Mouse (Mus musculus): ENCODE data around the gene A930033H14Rik.

DNA sequence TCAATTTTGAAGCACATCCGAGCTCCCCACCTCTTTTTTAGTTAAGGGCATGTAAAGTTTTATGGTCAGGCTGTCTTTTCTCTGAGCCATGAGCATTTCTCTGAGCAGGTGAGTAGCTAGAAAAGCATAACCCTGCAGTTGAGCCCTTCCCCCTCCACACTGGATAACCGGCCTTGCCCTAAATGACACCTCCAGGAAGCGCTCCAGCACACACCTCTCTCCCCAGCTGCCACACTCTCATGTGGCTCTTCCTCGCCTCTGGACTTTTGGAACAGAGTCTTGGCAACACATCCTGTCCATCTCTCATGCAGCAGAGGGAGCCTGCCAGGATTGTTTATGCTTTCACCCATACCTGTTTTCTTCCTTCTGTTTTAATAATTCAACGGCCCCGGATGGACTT lies 7.4 kb upstream of the A930033H14Rik start:
- TF ChIP-seq CTCF (IDR thresholded peaks at IDR 0.05; ENCODE audit: low read depth) (no peak), EP300 (optimal IDR thresholded peaks at IDR 0.05) (no peak)

Measured in stomach, postnatal 0 days (tissue).